In genomic region chr1:74113071-74113470, GRCm38 (mm10) we compare ENCODE assay signal across 17 mouse cellular contexts. TPM values are rescaled to one million over a fixed set of nuclear protein-coding genes. Genes with fewer than 3 reads are reported as not detected.
DNase-seq lines count a peak whose midpoint lies in the region; ATAC-seq lines count a peak whose summit lies in the region.
"Had no signal": no experiment of that assay in that cellular context is flagged by ENCODE, and none has a peak within 500 bp of the region (broad histone marks: within the 10 kb centered on the region; RNA-seq: fewer than 3 reads in every experiment).

No protein-coding gene starts in this region.

- H3K9me3 ChIP-seq in heart, embryonic 11.5 days (replicated peaks; ENCODE audit: control insufficient read depth, low read length): no peaks in the 10 kb centered on the region
- H3K9me3 ChIP-seq in kidney, embryonic 15.5 days (replicated peaks): no peaks in the 10 kb centered on the region
- no peaks in the 10 kb centered on the region for H3K9me3 ChIP-seq in heart, embryonic 15.5 days (replicated peaks)
- no peaks in the 10 kb centered on the region for H3K9me3 ChIP-seq in hindbrain, embryonic 16.5 days (ENCODE audit: control insufficient read depth, low read length)
- H3K9me3 ChIP-seq: G1E; lung, embryonic 15.5 days; neural tube, embryonic 13.5 days had no signal

- peaks cover 6% of the 10 kb centered on the region for H3K27me3 ChIP-seq in heart, embryonic 11.5 days (ENCODE audit: control insufficient read depth, insufficient read depth, low read length)
- no peaks in the 10 kb centered on the region for H3K27me3 ChIP-seq in kidney, embryonic 15.5 days
- H3K27me3 ChIP-seq in heart, embryonic 15.5 days: no peaks in the 10 kb centered on the region
- H3K27me3 ChIP-seq in hindbrain, embryonic 16.5 days (replicated peaks; ENCODE audit: control insufficient read depth, insufficient read depth, low read length): no peaks in the 10 kb centered on the region
- H3K27me3 ChIP-seq: neural tube, embryonic 13.5 days had no signal

- H3K4me1 ChIP-seq in heart, embryonic 11.5 days (ENCODE audit: control insufficient read depth, insufficient read depth, low read length): peaks cover 13% of the 10 kb centered on the region
- peaks cover 31% of the 10 kb centered on the region for H3K4me1 ChIP-seq in kidney, embryonic 15.5 days
- H3K4me1 ChIP-seq in heart, embryonic 15.5 days (replicated peaks): peaks cover 29% of the 10 kb centered on the region
- H3K4me1 ChIP-seq in hindbrain, embryonic 16.5 days (ENCODE audit: control insufficient read depth, insufficient read depth, low read depth, low read length): peaks cover 22% of the 10 kb centered on the region

- no peaks in the 10 kb centered on the region for H3K36me3 ChIP-seq in heart, embryonic 11.5 days (ENCODE audit: control insufficient read depth, insufficient read depth, low read length)
- H3K36me3 ChIP-seq in kidney, embryonic 15.5 days: no peaks in the 10 kb centered on the region
- H3K36me3 ChIP-seq in heart, embryonic 15.5 days: no peaks in the 10 kb centered on the region
- no peaks in the 10 kb centered on the region for H3K36me3 ChIP-seq in hindbrain, embryonic 16.5 days (ENCODE audit: control insufficient read depth, insufficient read depth, low read length)
- H3K36me3 ChIP-seq: G1E; lung, embryonic 15.5 days; neural tube, embryonic 13.5 days had no signal

- no peak overlapping the region for H3K9ac ChIP-seq in heart, embryonic 11.5 days (ENCODE audit: low read depth, low read length)
- H3K9ac ChIP-seq in kidney, embryonic 15.5 days: no peak overlapping the region
- H3K9ac ChIP-seq in heart, embryonic 15.5 days: no peak overlapping the region
- H3K9ac ChIP-seq in hindbrain, embryonic 16.5 days (ENCODE audit: low read depth, low read length): no peak overlapping the region
- H3K9ac ChIP-seq: lung, embryonic 15.5 days had no signal

- no peak overlapping the region for H3K27ac ChIP-seq in heart, embryonic 11.5 days (ENCODE audit: low read depth, low read length)
- 0 out of 2 replicates have a peak overlapping the region, but pooled peaks have one; percentile 13 for H3K27ac ChIP-seq in kidney, embryonic 15.5 days
- H3K27ac ChIP-seq in heart, embryonic 15.5 days: peak overlapping the region; percentile 48; the same call in 1 of the 2 replicates
- H3K27ac ChIP-seq in hindbrain, embryonic 16.5 days (ENCODE audit: low read depth, low read length): 0 out of 2 replicates have a peak overlapping the region, but pooled peaks have one; percentile 9
- H3K27ac ChIP-seq: lung, embryonic 15.5 days had no signal

- no peak overlapping the region for H3K4me2 ChIP-seq in heart, embryonic 11.5 days
- no peak overlapping the region for H3K4me2 ChIP-seq in kidney, embryonic 15.5 days
- H3K4me2 ChIP-seq in heart, embryonic 15.5 days: no peak overlapping the region
- H3K4me2 ChIP-seq in hindbrain, embryonic 16.5 days (ENCODE audit: low read length): no peak overlapping the region
- H3K4me2 ChIP-seq: lung, embryonic 15.5 days; neural tube, embryonic 13.5 days had no signal

- ATAC-seq in heart, embryonic 11.5 days (replicated peaks; ENCODE audit: insufficient number of reproducible peaks, low FRiP score, low TSS enrichment): no peak
- no peak for ATAC-seq in kidney, embryonic 15.5 days (replicated peaks; ENCODE audit: low FRiP score)
- no peak for ATAC-seq in heart, embryonic 15.5 days (replicated peaks; ENCODE audit: insufficient number of reproducible peaks, insufficient read depth, low FRiP score, low read depth)
- ATAC-seq in hindbrain, embryonic 16.5 days: no peak

- H3K4me3 ChIP-seq in heart, embryonic 11.5 days (ENCODE audit: low read depth, low read length): no peak overlapping the region
- no peak overlapping the region for H3K4me3 ChIP-seq in kidney, embryonic 15.5 days (replicated peaks)
- no peak overlapping the region for H3K4me3 ChIP-seq in heart, embryonic 15.5 days
- no peak overlapping the region for H3K4me3 ChIP-seq in hindbrain, embryonic 16.5 days (ENCODE audit: low read length)
- H3K4me3 ChIP-seq: erythroblast, embryonic 14.5 days; lung, embryonic 15.5 days; neural tube, embryonic 13.5 days had no signal

- 44% methylated on average over 3 of the region's 3 CpGs for WGBS in heart, embryonic 11.5 days (ENCODE audit: insufficient replicate concordance)
- 35% methylated on average over 3 of the region's 3 CpGs for WGBS in kidney, embryonic 15.5 days
- 45% methylated on average over 3 of the region's 3 CpGs for WGBS in heart, embryonic 15.5 days
- WGBS in hindbrain, embryonic 16.5 days: 53% methylated on average over 3 of the region's 3 CpGs

- DNase-seq in heart, adult 18-20 months: peak; percentile 53 to 65
- DNase-seq in kidney, adult 8-10 months: no peak
- no peak for DNase-seq in lung, postnatal 10 days
- DNase-seq: adrenal gland, adult 8-10 months; cerebellum, adult 9-11 months; liver; thymus, adult 18-20 months had no signal

RNA-seq across cellular contexts. Expression of gene Tns1, which starts 11.2 kb away (rescaled TPM):
- 100 to 1,000 TPM; 636 to 666 TPM for total RNA-seq in heart, adult 18-20 months (2021)
- polyA plus RNA-seq in heart, embryonic 11.5 days (2014; fragmentation: Nextera tagmentation; extraction: Ambion mirVana): 71.9 and 75.6 TPM in 2 replicates
- polyA plus RNA-seq in kidney, embryonic 15.5 days (2015; fragmentation: Nextera tagmentation; extraction: Ambion mirVana): 62.7 and 70.9 TPM in 2 replicates
- polyA plus RNA-seq in heart, embryonic 15.5 days (2015; fragmentation: Nextera tagmentation; extraction: Ambion mirVana): 121 and 140 TPM in 2 replicates
- polyA plus RNA-seq in hindbrain, embryonic 16.5 days (2015; fragmentation: Nextera tagmentation; extraction: Ambion mirVana): 13.5 and 13.7 TPM in 2 replicates

RNA-seq across cellular contexts. Expression of gene Rufy4, which starts 12.3 kb away (rescaled TPM):
- under 1 TPM; 0.84 to 0.95 TPM for total RNA-seq in heart, adult 18-20 months (2021)
- polyA plus RNA-seq in heart, embryonic 11.5 days (2014; fragmentation: Nextera tagmentation; extraction: Ambion mirVana): 0.21 and 0.39 TPM in 2 replicates
- 0.17 and 0.40 TPM in 2 replicates for polyA plus RNA-seq in kidney, embryonic 15.5 days (2015; fragmentation: Nextera tagmentation; extraction: Ambion mirVana)
- 0.43 and 0.49 TPM in 2 replicates for polyA plus RNA-seq in heart, embryonic 15.5 days (2015; fragmentation: Nextera tagmentation; extraction: Ambion mirVana)
- polyA plus RNA-seq in hindbrain, embryonic 16.5 days (2015; fragmentation: Nextera tagmentation; extraction: Ambion mirVana): 0.14 and 0.35 TPM in 2 replicates
- polyA plus RNA-seq: erythroblast, embryonic 14.5 days; G1E; small intestine, adult 2 months had no signal

RNA-seq across cellular contexts. Expression of gene Cxcr2, which starts 40.7 kb away (rescaled TPM):
- total RNA-seq in heart, adult 18-20 months (2021): under 1 TPM in 1 of 2 experiments, not detected in 1; 0.44 TPM
- polyA plus RNA-seq in heart, embryonic 11.5 days (2014; fragmentation: Nextera tagmentation; extraction: Ambion mirVana): 0.07 TPM in 1 of 2 replicates, not detected in the other
- polyA plus RNA-seq in kidney, embryonic 15.5 days (2015; fragmentation: Nextera tagmentation; extraction: Ambion mirVana): 0.12 and 0.16 TPM in 2 replicates
- polyA plus RNA-seq in heart, embryonic 15.5 days (2015; fragmentation: Nextera tagmentation; extraction: Ambion mirVana): 0.13 and 0.15 TPM in 2 replicates
- polyA plus RNA-seq in hindbrain, embryonic 16.5 days (2015; fragmentation: Nextera tagmentation; extraction: Ambion mirVana): 0.05 and 0.10 TPM in 2 replicates
- total RNA-seq: left cerebral cortex, postnatal 10 days had no signal
- polyA plus RNA-seq: G1E had no signal

Comparison
In these comparisons a context has a peak if more than half of its experiments do, and no peak if none do; other contexts are left out.
1. DNase-seq: peak in heart, adult 18-20 months (2 of 2); none in kidney, adult 8-10 months (0 of 2) and lung, postnatal 10 days (single experiment).